Mouse (Mus musculus): Measurements from ENCODE around the gene Unc13a. TPM values are rescaled to one million over a fixed set of nuclear protein-coding genes. Genes with fewer than 3 reads are reported as not detected.

The Unc13a gene
- polyA plus RNA-seq, 1 experiment from 2014 or later, result 0.35 TPM

DNA sequence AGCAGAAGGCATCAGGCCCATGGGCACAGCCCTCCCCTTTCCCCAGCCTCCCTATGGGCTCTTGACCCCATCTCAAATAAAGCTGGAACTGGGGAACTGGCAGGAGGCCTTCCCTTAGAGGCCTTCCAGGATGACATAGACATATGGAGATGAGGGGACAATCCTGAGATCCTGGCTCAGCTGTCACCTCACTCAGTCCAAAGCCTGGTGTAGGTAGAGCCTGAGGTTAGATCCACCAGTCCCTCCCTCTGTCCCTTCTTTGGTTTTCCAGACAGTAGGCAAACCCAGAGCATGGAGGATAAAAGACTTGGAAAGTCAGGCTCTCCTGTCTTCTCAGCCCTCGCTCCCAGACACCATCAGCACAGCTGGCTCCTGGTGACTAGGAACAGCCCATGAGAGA lies 4.7 kb downstream of the Unc13a start:
- 50% methylated on average over 1 of the region's 1 CpGs for WGBS

GRCm38 (mm10) chr8:71665331-71666130 lies 6.0 kb downstream of the Unc13a start:
- Histone ChIP-seq H3K4me1 (ENCODE audit: insufficient read depth, low read depth, low read length) (peaks cover 14% of the 10 kb centered on the region; the same call in 1 of the 2 replicates), H3K4me3 (ENCODE audit: low read depth, low read length) (0 out of 2 replicates have a peak overlapping the region, but pooled peaks have one; percentile 5), H3K27ac (ENCODE audit: low read length) (no peak overlapping the region), H3K9me3 (ENCODE audit: low read length) (no peaks in the 10 kb centered on the region), H3K9ac (replicated peaks; ENCODE audit: low read depth) (no peak overlapping the region), H3K36me3 (ENCODE audit: insufficient read depth, low read length) (no peaks in the 10 kb centered on the region), H3K27me3 (replicated peaks; ENCODE audit: insufficient read depth, low read length) (peaks cover 7% of the 10 kb centered on the region; the same call in 1 of the 2 replicates), H3K4me2 (replicated peaks; ENCODE audit: low read depth, low read length) (peak overlapping the region; percentile 39)
- DNase-seq (ENCODE audit: low spot score) (peak; percentile 75), ATAC-seq (peak; percentile 72)
- TF ChIP-seq EP300 (IDR thresholded peaks at IDR 0.05), result no peak
- no peak for TF ChIP-seq CTCF (IDR thresholded peaks at IDR 0.05)
- WGBS, result 5% methylated on average over 20 of the region's 22 CpGs

More for the DNA sequence above, 4.7 kb downstream of the Unc13a start:
- Histone ChIP-seq H3K4me3 (ENCODE audit: low read depth, low read length) (no peak overlapping the region), H3K27me3 (replicated peaks; ENCODE audit: insufficient read depth, low read length) (0 out of 2 replicates have a peak, but pooled peaks cover 12% of the 10 kb centered on the region), H3K4me1 (ENCODE audit: insufficient read depth, low read depth, low read length) (peaks cover 22% of the 10 kb centered on the region; the same call in 1 of the 2 replicates), H3K4me2 (replicated peaks; ENCODE audit: low read depth, low read length) (no peak overlapping the region), H3K36me3 (ENCODE audit: insufficient read depth, low read length) (no peaks in the 10 kb centered on the region), H3K27ac (ENCODE audit: low read length) (no peak overlapping the region), H3K9me3 (ENCODE audit: low read length) (no peaks in the 10 kb centered on the region), H3K9ac (replicated peaks; ENCODE audit: low read depth) (no peak overlapping the region)
- no peak for DNase-seq (ENCODE audit: low spot score)
- ATAC-seq, result no peak
- TF ChIP-seq EP300 (IDR thresholded peaks at IDR 0.05), result no peak
- no peak for TF ChIP-seq CTCF (IDR thresholded peaks at IDR 0.05)

DNA sequence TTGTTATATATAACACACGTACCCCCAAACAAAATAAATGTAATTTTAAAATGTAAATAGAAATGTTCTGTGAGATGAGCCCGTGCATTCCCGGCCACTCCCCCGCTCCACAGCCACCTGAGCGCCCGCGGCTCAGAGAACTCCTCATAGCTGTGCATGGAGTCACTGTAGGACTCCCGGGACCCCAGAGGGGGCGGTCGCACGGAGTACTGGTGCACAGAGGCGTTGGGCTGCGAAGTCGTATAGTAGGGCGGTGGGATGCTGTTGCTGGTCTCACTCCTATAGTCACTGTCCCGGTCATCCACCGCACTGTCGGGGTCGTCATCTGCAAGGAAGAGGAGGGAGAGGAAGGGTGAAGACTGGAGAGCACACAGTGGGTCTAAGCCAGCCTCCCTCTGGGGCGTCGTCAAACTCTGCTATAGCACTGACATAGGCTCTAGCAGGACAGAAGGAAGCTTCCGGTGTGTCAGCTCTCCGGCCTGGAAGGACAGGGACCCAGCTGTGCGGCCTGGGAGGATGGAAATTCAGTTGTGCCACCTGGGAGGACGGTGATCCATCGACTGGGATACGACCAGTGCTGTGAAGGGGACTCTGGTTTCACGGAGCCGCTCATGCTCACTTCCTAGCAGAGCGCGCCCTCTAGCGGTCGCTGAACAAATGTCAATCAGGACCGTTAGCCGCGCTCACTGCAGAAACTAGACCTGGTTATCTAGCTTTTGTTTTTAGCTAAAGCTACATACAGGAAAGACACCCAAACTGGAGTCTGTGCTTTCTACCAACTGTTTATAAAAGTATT lies 11.0 kb downstream of the Unc13a start:
- Histone ChIP-seq H3K9me3 (ENCODE audit: low read length) (no peaks in the 10 kb centered on the region), H3K9ac (replicated peaks; ENCODE audit: low read depth) (no peak overlapping the region), H3K27ac (ENCODE audit: low read length) (no peak overlapping the region), H3K4me1 (ENCODE audit: insufficient read depth, low read depth, low read length) (0 out of 2 replicates have a peak, but pooled peaks cover 2% of the 10 kb centered on the region), H3K27me3 (replicated peaks; ENCODE audit: insufficient read depth, low read length) (peaks cover 28% of the 10 kb centered on the region; the same call in 1 of the 2 replicates), H3K4me3 (ENCODE audit: low read depth, low read length) (no peak overlapping the region), H3K4me2 (replicated peaks; ENCODE audit: low read depth, low read length) (no peak overlapping the region), H3K36me3 (ENCODE audit: insufficient read depth, low read length) (no peaks in the 10 kb centered on the region)
- TF ChIP-seq EP300 (IDR thresholded peaks at IDR 0.05) (no peak), CTCF (IDR thresholded peaks at IDR 0.05) (peak; percentile 98)
- ATAC-seq (peak; percentile 69), DNase-seq (ENCODE audit: low spot score) (peak; percentile 90)
- WGBS, result 8% methylated on average over 36 of the region's 36 CpGs

GRCm38 (mm10) chr8:71659751-71660150 lies 11.8 kb downstream of the Unc13a start:
- no peak for ATAC-seq
- H3K27ac ChIP-seq (ENCODE audit: low read length), result no peak overlapping the region
- TF ChIP-seq CTCF (IDR thresholded peaks at IDR 0.05) (no peak), EP300 (IDR thresholded peaks at IDR 0.05) (no peak)
- no peaks in the 10 kb centered on the region for H3K4me1 ChIP-seq (ENCODE audit: insufficient read depth, low read depth, low read length)
- WGBS, result 26% methylated on average over 1 of the region's 1 CpGs
- H3K4me2 ChIP-seq (replicated peaks; ENCODE audit: low read depth, low read length), result no peak overlapping the region
- DNase-seq (ENCODE audit: low spot score), result no peak
- H3K27me3 ChIP-seq (replicated peaks; ENCODE audit: insufficient read depth, low read length), result peaks cover 34% of the 10 kb centered on the region; the same call in 1 of the 2 replicates
- no peaks in the 10 kb centered on the region for H3K36me3 ChIP-seq (ENCODE audit: insufficient read depth, low read length)
- H3K9me3 ChIP-seq (ENCODE audit: low read length), result no peaks in the 10 kb centered on the region
- no peak overlapping the region for H3K9ac ChIP-seq (replicated peaks; ENCODE audit: low read depth)
- H3K4me3 ChIP-seq (ENCODE audit: low read depth, low read length), result no peak overlapping the region

DNA sequence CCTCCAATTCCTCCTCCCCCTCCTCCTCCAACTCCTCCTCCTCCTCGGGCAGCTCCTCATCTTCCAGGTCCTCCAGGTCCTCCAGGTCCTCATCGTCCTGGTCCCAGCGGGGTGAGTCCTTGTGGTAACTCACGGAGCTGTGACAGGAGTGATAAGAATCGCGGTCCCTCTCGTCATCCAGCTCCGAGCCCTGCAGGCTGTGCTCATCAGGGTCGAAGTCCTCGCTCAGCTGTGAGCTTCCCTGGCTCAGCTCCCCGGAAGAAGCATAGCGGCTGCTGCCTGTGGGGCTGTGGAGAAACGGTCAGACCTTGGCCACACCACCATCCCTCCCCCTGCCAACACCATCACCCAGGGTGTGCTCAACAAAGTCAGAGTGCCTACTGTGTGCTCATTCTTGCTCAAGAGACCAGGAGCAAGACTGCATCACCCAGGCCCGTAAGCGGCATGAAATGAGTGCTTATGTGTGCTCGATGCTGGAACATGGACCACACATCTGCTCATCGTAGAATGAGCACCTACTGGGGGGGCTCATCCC lies 13.0 kb downstream of the Unc13a start:
- WGBS, result 27% methylated on average over 17 of the region's 17 CpGs
- Histone ChIP-seq H3K36me3 (ENCODE audit: insufficient read depth, low read length) (no peaks in the 10 kb centered on the region), H3K4me3 (ENCODE audit: low read depth, low read length) (no peak overlapping the region), H3K4me1 (ENCODE audit: insufficient read depth, low read depth, low read length) (no peaks in the 10 kb centered on the region), H3K9ac (replicated peaks; ENCODE audit: low read depth) (no peak overlapping the region), H3K27me3 (replicated peaks; ENCODE audit: insufficient read depth, low read length) (peaks cover 42% of the 10 kb centered on the region; the same call in 1 of the 2 replicates), H3K27ac (ENCODE audit: low read length) (no peak overlapping the region), H3K4me2 (replicated peaks; ENCODE audit: low read depth, low read length) (no peak overlapping the region), H3K9me3 (ENCODE audit: low read length) (no peaks in the 10 kb centered on the region)
- DNase-seq (ENCODE audit: low spot score) (no peak), ATAC-seq (no peak)
- TF ChIP-seq CTCF (IDR thresholded peaks at IDR 0.05) (no peak), EP300 (IDR thresholded peaks at IDR 0.05) (no peak)

DNA sequence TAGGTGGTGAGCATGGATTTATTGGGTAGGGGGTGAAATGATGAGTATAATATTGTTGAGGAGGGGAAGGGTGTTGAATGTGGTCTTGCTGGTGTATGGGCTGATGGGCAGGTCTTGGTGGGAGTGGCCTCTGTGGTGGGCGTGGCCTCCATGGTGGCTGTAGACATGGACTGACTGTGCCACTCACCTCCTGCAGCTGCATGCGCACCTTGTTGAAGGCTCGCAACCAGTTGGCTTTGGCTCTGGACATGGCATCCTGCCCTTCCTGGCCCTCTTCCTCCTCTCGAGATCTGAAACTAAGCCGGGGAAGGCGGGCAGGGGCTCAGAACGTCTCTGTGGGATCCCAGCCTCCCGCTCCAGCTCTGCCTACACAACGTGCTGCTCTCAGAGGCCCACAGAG lies 13.7 kb downstream of the Unc13a start:
- DNase-seq (ENCODE audit: low spot score) (no peak), ATAC-seq (no peak)
- H3K4me1 ChIP-seq (ENCODE audit: insufficient read depth, low read depth, low read length), result no peaks in the 10 kb centered on the region
- TF ChIP-seq CTCF (IDR thresholded peaks at IDR 0.05), result no peak
- no peak for TF ChIP-seq EP300 (IDR thresholded peaks at IDR 0.05)
- 24% methylated on average over 9 of the region's 9 CpGs for WGBS
- H3K4me2 ChIP-seq (replicated peaks; ENCODE audit: low read depth, low read length), result no peak overlapping the region
- H3K36me3 ChIP-seq (ENCODE audit: insufficient read depth, low read length), result no peaks in the 10 kb centered on the region
- peaks cover 42% of the 10 kb centered on the region; the same call in 1 of the 2 replicates for H3K27me3 ChIP-seq (replicated peaks; ENCODE audit: insufficient read depth, low read length)
- H3K27ac ChIP-seq (ENCODE audit: low read length), result no peak overlapping the region
- no peaks in the 10 kb centered on the region for H3K9me3 ChIP-seq (ENCODE audit: low read length)
- no peak overlapping the region for H3K9ac ChIP-seq (replicated peaks; ENCODE audit: low read depth)
- no peak overlapping the region for H3K4me3 ChIP-seq (ENCODE audit: low read depth, low read length)

Data from lung, postnatal 0 days (tissue).